Mouse (Mus musculus) left cerebral cortex, postnatal 10 days (tissue): ENCODE results near the gene Gm49368. TPM values are rescaled to one million over a fixed set of nuclear protein-coding genes. Genes with fewer than 3 reads are reported as not detected.

Source experiments
- DNase-seq, 2 experiments: peaks; one replicate each; pipeline ENCODE4 v3.0.0; 2021 to 2022; ENCODE audit warnings: low spot score in 2 of 2, mixed read lengths in 1 of 2; ENCODE audit errors: extremely low spot score in 1 of 2
- intact Hi-C: fragments of 180-260 bp; cut with DNase I; formaldehyde crosslinking; loops from one replicate; pipeline ENCODE4 v1.15.1; 2025
- total RNA-seq, 2 experiments: library from RNA; stranded (reverse); gene quantifications; 2 replicates each; pipeline ENCODE4 v1.2.3; 2021

The Gm49368 gene
- total RNA-seq, 2 experiments from 2014 or later = 0.09 TPM; not detected in 1

DNA sequence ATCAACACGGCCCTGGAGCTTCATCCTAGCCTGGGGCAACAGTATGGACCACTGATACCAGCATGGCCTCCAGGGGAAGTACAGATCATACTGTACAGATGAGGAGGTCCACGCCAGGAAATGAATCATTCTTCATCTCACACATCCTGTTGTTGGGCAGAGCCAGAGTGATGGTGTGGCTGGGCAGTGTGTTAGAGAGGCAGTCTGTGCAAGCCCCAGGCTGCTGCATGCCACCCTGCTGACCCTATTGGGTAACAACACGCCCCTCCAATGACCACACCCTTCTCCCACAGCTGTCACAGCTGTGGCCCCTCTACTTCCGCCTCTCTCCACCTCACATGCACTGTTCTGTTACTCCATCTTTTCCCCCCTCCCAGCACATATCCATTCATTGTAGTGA lies 11.7 kb upstream of the Gm49368 start:
- intact Hi-C loops = no loop called here

DNA sequence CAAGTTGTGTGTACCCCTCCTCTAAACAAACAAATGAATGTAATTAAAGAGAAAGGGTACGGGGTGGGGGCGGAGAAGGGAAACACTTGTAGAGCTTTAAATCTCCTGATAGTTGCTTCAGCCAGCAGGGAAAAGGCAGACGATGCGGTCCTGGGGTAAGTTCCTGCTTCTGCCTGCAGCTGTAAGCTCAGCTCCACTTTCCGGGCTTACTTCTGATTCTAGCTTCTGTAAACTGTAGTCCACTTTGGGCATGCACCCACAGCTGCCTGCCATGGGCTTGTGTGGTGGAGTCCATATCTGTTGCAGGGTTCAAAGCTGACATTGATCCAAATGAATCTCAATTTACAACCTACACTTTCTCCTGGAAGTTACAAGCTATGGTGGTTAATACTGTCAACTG lies 9.4 kb upstream of the Gm49368 start:
- DNase-seq = peak; percentile 2 to 25
- intact Hi-C loops = no loop called here

More for the DNA sequence above, 11.7 kb upstream of the Gm49368 start:
- no peak for DNase-seq

GRCm38 (mm10) chr7:128056917-128057444 lies 5.5 kb upstream of the Gm49368 start:
- intact Hi-C loops = no loop called here
- DNase-seq = no peak

DNA sequence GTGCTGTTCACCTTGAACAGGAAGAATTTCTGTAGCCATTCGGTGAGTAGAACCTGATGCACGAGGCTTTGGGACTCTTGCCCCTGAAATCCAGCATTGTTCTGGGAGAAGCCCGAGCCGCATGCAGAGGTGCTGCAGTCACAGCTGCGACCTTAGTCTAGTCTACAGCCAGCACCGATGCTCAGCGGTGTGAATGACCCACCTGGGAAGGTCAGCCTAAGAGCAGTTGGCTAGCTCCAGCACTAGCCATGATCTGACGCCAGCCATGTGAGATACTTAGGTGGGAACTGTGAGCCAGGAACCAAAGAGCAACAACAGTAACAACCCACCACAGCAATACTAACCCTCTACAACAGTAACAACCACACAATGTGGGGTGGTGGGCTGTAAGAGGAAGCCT lies 4.6 kb upstream of the Gm49368 start:
- intact Hi-C loops = no loop called here
- no peak for DNase-seq

DNA sequence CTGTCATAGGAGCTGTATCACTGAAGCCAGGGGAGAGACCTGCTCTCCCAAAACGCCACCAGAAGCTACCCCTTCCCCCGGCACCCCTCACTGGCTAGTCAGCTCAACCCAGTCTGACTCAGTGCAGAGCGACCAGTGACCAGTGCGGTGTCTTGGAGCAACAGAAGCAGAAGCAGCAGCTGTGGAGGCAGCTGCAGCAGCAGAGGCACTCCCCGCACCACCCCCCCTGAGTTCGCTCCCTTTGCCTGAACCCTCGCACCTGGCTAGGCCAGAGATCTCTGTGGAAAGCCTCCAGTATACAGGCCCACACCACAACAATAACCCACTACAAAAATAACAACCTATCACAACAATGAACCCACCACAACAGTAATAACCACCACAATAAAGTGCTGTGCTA lies 3.9 kb upstream of the Gm49368 start:
- DNase-seq = no peak
- intact Hi-C loops = no loop called here

DNA sequence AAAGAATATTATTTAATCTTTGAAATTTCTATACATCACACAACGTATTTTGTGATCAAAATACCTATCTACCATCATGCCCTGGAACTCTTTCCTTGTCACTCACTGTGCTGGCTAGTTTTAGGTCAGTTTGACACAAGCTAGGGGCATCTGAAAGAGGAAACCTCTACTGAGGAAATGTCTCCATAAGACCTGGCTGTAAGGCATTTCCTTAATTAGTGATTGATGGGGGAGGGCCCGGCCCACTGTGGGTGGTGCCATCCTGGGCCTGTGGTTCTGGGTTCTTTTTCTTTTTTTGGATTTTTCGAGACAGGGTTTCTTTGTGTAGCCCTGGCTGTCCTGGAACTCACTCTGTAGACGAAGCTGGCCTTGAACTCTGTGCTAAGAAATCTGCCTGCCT lies 3.4 kb upstream of the Gm49368 start:
- no peak for DNase-seq
- intact Hi-C loops = no loop called here

- no peak for DNase-seq
- intact Hi-C loops = no loop called here
Measured at GRCm38 (mm10) chr7:128063211-128063781, 813 bp downstream of the Gm49368 start.

DNA sequence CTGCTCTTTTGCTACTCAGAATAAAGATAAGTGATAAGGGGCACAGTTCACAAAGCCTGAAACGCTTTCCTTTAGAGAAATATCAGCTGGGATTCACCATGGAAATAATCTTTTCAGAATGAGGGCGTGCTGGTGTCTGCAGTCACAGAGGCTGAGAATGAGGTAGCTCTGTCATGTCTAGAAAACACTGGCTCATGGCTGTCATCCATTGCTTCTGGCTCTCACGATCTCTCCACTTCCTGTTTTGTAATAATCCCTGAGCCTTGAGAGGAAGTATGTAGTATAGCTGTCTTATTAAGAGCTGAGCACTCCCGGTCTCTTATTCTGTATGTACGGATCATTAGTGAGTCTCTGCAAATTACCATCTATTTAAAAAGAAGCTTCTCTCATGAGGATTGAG lies 3.1 kb downstream of the Gm49368 start:
- DNase-seq = no peak
- intact Hi-C loops = no loop called here

- intact Hi-C loops = no loop called here
- DNase-seq = no peak
Measured at GRCm38 (mm10) chr7:128067847-128068246, 5.4 kb downstream of the Gm49368 start.

GRCm38 (mm10) chr7:128069844-128070243 lies 7.4 kb downstream of the Gm49368 start:
- no peak for DNase-seq
- intact Hi-C loops = no loop called here

DNA sequence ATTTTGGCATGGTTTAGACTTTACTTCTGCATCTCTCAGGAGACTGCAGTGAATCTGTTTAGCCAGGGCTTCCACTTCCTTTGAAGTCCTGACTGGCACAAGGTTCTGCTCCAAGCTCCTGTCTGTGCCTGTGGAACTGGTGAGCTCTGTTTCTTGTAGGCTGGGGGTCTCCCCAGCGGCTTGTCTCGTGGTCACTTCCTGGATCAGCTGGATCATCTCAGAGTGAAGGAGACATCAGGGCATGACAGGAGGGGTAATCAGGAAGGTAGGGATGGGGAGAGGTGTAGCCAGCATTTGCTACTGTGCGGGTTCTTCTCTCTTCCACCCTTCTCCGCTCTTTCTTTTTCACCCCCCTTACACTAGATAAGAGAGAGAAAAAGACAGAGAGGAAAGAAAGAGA lies 9.3 kb downstream of the Gm49368 start:
- DNase-seq = no peak
- intact Hi-C loops = no loop called here

DNA sequence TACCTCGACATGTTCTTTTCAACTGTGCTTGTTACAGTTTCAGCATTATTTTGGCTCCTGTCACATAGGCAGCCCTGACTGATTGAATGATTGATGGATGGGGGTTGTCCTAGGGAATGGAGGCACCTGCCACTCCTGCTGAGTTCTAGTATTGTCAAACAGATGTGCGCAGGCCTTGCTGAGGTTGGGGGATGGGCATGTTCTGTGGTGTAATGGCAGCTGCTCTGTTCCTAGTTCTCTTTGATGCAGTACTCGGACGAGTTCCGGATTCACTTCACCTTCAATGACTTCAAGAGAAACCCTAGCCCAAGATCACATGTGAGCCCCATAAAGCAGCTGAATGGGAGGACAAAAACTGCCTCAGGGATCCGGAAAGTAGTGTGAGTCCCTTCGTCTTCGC lies 17.5 kb downstream of the Gm49368 start:
- no peak for DNase-seq
- intact Hi-C loops = no loop called here

DNA sequence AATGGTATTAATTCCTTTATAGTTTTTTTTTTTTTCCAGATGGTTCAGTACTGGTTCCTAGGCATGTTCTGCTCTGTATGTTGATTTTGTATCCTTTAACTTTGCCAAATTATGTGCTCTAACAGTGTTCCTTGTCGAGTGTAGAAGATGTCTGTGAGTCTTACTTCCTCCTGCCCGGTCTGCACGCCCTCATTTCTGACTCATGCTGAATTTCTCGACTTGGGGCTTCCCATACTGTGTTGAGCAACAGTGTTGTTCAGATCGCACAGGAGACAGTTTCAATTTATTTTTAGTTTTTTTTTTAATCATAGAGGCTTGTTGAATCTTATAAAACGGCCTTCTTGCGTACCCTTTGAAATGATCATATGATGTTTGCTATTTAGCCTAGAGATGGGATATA lies 26.7 kb downstream of the Gm49368 start:
- intact Hi-C loops = no loop called here

DNA sequence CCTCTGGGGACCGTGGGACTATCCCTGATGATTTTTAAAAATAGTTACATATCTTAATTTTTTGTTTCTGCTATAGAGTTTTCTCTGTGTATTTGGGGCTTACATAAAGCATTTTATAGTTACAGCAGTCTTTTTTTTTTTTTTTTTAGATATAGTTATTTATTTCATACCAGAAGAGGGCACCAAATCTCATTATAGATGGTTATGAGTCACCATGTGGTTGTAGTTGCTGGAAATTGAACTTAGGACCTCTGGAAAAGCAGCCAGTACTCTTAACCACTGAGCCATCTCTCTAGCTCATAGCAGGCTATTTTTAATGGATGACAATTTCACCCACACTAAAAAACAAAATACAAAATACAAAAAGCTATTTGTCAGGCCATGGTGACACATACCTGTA lies 35.7 kb downstream of the Gm49368 start:
- DNase-seq = no peak
- intact Hi-C loops = no loop called here

More for the DNA sequence above, 26.7 kb downstream of the Gm49368 start:
- no peak for DNase-seq

GRCm38 (mm10) chr7:128100742-128101357 lies 38.4 kb downstream of the Gm49368 start:
- intact Hi-C loops = no loop called here

GRCm38 (mm10) chr7:128105246-128105645 lies 42.8 kb downstream of the Gm49368 start:
- peak; percentile 45 to 48 for DNase-seq
- intact Hi-C loops = loop anchor here (2.0 kb wide), 1 partner anchor 104 kb away; no protein-coding TSS in a partner anchor

More at GRCm38 (mm10) chr7:128100742-128101357, 38.4 kb downstream of the Gm49368 start:
- DNase-seq = no peak

DNA sequence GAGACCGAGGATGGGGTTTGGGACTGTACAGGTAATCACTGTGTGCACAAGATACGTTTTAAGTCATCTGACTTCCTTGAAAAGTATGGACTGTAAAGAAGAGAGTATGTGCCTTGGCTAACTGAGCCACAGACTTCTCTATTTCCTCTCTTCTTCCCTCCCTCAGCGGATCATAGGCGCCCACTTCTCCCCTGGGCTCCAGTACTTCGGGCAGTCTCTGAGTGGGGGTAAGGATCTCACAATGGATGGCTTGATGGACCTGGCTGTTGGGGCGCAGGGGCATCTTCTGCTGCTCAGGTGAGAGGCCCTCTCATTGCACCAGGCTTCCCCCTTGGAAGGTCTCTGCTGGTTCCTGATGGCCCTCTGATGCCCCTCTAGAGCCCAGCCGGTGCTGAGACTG lies 45.0 kb downstream of the Gm49368 start:
- intact Hi-C loops = no loop called here
- no peak for DNase-seq

DNA sequence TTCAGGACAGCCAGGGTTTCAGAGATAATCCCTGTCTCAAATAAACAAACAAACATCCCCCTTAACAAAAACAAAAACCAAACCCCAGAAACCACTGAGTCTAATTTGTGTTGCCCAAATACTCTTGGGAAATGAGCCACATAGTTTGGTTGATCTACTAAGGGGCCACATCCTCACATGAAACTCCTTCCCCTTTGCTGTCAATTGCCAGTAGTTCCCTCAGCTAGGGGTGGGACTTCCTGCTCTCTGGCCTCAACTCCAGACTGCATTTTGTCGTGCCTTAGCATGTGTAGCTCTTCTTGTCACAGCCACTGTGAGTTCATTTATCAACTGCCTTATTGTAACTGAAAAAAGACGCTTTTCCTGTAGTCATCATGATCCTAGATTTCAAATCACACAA lies 47.8 kb downstream of the Gm49368 start:
- DNase-seq = no peak
- intact Hi-C loops = no loop called here

DNA sequence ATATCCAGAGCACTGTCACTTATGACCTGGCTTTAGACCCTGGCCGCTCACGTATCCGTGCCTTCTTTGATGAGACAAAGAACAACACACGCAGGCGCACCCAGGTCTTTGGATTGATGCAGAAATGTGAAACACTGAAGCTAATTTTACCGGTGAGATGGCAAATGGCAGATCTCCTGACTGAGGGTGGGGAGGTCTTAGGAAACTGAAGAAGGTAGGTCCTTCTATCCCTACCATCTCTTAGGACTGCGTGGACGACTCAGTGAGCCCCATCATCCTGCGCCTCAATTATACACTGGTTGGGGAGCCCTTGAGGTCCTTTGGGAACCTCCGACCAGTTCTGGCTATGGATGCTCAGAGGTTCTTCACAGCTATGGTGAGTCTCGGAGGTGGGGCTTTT lies 49.6 kb downstream of the Gm49368 start:
- no peak for DNase-seq

GRCm38 (mm10) chr7:128114371-128115105 lies 52.1 kb downstream of the Gm49368 start:
- intact Hi-C loops = no loop called here
- no peak for DNase-seq

More for the DNA sequence above, 49.6 kb downstream of the Gm49368 start:
- intact Hi-C loops = no loop called here
